Mouse (Mus musculus) retina, postnatal 7 days (tissue): ENCODE data around the gene Rbm6.
A peak's percentile ranks its signal among the peaks of the same experiment; 100 is the strongest.

Source experiments
- DNase-seq: peaks from one replicate; pipeline ENCODE4 v3.0.0-alpha.2; 2012; ENCODE audit warnings: low read depth, low spot score

Rbm6 gene

DNA sequence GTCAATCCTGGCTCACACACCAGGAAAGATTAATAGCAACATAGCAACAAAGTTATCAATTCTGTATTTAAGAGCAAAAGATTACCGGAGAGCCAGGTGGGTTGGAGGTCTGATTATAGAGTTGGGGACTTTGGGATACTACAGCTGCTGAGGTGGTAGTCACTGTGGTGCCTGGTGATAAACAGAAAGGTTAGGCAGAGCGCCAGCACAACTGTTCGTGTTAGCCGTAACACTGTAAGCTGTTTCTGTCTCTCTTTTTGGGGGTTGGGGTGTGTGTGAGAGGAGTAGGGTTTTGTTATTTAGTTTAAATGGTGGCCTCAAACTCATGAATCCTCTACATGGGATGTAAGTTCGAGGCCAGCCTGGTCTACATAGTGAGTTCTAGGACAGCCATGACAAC lies 122.7 kb downstream of the Rbm6 start:
- no peak for DNase-seq

DNA sequence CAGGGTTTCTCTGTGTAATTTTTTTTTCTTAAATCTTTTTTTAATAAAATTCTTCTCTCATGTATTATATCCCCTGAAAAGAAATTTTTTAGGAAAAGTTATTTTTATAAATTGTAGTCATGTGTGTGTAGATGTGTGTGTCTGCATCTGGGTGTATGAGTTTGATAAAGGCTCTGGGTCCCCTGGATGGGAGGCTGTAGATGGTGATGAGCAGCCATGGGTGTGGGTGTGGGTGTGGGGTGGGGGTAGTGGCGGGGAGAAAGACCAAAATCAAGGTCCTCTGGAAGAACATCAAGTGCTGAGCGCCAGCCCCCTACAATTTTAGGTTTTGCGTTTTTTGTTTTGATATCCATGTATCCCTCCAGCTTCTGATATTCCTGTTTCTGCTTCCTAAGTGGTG lies 125.0 kb downstream of the Rbm6 start:
- no peak for DNase-seq

DNA sequence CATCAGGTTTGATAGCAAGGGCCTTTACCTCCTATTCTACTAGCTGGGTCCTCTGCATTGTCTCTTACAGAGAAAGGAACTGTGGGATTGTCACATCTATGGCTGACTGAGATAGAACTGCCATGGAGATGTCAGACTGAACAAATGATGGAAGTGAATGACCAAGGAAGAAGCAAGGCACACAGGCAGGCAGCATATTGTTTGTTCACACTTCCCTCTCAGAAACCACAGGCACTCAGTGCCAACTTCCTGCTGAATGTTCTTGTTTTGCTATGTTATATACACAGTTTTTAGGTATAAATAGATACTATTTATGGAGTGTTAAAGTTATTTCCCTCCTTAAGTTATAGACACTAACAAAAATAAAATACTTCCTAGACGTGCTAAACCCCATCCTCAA lies 125.7 kb downstream of the Rbm6 start:
- DNase-seq = no peak

DNA sequence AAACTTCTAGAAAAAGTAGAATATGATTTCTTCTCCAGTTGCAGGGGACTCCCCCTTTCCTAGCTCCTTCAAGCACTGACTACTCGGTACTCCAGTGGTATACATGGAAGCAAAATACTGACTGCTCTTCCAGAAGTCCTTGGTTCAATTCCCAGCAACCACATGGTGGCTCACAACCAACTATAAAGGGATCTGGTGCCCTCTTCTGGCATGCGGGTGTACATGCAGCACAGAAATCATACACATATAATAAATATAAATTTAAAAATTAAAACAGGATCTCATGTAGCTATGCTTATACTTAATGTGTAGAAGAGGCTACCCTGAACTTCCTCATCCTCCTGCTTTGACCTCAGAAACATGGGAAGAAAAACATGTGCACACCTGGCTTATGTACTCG lies 126.4 kb downstream of the Rbm6 start:
- DNase-seq = no peak

DNA sequence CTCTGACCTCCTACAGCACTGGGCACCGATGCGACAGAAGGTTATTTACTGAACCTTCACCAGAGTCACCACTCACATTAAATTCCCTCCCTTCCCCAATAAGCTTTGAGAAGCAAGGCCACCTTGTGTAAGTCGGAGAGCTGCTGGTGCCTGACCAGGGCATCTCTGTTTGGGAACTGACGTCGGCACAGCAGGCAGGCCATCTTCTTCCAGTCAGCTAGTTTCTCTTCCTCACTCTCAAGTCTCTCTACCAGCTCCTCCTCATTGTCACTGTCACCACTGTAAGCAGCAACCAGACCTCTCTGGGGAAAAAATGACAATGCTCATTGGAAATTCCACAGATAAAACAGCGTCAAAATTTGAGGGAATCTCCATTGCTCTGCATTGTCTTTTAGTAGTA lies 129.0 kb downstream of the Rbm6 start:
- DNase-seq = no peak

DNA sequence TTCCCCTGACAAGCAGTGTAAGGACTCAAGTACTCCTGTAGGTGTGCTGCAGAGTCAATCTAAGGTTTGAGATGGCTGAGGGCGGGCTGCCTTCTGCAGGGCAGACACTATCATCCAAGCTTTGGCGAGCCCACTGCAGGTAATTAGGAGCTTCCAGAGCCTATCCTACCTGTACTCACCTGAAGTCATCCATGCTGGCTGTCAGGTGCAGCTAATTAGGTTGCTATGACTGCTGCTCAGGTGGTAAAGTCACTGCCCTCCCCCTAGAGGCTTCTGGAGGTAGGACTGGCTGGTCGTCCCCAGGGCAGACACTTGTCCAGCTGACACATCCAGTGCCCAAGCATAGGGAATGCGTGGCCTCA lies 134.2 kb downstream of the Rbm6 start:
- DNase-seq = no peak

DNA sequence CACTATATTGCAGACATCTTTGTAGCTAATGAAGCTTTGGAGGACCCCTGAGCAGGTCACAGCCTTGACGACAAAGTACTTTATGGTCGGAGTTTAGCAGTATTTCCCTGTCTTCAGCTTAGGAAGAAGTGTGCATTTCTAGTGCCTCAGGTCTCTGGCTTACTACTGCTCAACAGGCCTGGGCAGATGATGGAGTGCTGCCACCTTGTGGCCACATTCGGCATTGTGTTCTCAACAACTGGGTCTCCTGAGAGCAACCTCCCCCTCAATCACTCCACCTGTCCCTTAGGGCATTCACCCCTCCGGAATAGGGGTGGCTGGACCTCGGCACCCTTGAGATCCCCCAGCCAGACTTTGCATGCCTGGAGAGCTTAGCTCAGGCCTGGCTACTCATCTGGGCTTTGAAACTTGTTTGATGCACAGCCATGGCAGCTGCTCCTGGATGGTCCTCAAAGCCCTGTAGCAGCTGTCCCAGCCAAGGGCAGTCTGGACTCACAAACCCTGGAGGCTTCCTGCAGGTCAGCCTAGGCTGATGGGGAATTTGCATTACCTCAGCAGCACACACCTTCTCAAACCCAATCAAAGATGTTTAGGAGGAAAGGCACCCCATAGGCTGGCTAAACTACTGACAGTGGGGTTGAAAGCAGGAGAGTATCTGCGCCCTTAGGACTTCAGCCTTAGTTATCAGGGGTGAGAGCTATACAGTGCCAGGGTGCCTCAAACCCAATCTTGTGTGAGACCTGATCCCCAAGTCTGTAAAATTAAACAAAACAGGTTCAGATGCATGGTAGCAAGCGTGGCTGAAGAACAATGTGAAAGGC lies 134.8 kb downstream of the Rbm6 start:
- peak; percentile 80 for DNase-seq

DNA sequence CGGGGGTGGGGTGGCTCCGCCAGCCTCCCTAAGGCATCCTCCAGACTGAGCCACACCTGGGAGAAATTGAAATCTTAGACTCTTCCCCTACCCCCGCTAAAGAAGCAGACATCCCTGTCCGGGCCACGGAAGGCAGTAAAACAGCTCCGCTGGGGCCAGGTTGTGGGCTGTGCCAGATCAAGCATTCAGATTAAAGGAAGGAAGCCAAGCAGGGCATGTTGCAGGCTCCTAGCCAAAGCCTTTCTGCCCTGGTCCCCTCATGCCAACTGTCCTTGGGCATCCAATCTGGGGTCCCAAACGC lies 136.9 kb downstream of the Rbm6 start:
- no peak for DNase-seq

DNA sequence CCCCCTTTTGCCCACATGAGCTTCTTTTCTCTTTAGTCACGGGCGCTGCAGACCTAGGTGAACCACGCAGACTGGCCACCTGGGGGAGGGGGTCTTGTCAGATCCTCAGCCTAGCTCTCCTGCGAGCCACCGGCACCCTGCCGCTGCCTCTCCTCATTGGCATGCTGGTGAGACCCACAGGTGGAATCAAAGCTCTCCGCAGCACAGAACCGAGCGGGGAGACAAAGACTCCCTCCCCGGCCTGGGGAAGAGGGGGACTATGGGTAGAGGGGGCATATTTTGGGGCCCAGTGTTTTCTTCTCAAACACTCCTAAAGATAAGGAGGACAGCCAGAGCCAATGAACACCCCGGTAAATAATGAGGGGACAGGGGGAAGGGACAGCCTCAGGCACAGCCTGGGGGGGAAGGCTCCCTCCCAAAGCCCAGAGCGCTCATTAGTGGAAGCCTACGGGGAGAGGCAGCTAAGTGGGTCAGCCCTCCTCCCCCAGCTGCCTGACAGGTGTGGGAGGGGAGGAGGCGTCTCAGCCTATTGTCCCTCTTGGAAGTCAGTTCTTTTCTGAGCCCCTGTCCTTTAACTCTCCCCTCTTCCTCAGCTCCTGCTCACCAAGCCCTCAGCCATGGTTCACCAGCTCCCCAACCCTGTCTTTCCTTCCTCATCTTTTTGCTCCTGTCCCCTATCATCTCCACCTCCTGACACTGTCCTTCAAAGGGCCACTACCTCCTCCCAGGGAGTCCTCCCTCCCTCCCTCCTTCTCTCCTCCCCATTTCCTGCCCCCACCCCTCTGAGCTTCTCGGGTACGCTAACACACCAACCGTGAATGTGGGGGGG lies 137.5 kb downstream of the Rbm6 start:
- DNase-seq = peak; percentile 57

DNA sequence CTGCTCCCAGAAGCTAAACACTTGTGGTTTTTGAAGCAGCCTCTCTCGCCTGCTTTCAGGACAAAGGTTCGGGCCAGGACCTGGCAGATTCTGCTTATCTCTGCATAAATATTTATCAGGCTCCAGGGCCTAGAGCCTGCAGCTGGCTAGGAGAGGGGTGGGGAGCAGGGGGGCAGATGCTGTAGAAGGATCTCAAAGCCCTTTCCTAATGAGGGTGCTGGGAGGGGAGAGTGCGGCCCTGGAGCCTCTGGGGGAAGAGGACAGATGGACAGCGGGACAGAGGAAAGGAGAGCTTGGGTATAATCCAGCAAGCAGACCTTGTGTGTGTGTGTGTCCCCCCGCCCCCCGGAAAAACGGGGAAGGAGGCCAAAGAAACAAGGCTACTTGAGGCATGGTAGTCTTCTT lies 138.5 kb downstream of the Rbm6 start:
- no peak for DNase-seq

DNA sequence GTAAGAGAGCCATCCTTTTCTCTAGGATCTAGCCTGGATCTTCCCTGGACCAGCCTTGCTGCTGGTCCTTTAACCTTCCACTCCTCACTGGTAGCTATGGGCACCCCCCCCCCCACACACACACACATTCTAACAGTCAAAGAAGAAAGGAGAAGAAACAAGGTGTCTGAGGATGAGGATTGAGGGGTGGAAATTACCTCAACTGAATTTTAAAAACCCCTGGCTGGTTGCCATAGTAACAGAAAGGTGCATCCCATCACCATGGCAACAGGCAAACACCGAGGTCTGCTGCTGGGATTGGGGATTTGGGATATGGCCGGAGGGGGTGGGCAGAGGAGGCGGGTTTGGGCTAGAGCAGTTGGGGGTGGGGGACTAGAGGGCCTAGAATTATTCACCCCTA lies 143.3 kb downstream of the Rbm6 start:
- DNase-seq = no peak

DNA sequence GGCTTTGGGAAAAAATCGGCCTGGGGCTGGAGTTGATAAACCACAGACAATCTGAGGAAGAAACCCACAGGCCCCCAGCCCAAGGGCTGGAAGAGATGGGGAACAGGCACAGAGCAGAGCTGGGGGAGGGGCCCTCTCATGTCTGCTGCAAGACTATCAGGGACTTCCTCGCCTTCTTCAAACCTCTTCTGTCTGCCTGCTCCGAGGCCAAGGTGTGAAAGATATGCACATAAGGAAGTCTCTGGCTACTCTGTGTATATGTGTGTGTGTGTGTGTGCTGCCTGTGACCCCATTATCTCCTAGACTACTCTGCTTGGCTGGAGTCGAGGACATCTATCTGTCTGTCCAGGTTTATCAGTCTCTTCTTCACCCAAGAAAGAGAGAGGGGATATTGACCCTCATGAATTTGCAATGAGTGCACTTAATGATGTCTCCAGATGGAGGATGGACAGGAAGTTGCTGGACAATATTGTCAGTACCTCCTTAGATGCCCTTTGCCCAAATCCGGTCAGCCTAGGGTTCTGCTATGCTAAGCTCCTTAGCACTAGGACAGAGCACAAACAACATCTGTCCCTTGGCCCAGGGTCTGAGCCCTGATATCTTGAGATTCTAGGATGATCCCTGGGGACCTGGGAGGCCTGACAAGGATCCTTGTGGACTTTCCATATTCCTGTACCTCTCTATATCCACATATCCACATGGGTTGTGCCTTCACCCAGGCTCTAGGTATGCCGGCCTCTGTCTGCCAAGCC lies 143.9 kb downstream of the Rbm6 start:
- DNase-seq = no peak

DNA sequence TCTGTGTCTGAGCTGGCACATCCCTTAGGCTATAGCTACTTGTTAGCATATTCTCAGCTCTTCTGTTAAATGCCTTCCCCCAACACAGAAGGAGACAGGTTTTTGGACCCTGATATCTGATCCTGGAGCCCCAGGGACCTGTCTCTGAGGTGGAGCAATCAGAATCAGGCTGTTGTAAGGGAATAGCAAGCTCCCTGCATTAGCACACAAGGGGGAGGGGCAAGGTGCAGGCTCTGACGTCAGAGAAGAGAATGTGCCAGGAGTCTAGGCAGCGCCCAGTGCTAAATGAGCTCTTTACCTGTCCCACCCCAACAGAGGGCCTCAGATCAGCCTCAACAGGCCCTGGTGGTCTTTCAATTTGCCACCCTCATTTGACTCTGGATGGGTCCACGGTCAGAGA lies 146.0 kb downstream of the Rbm6 start:
- no peak for DNase-seq

DNA sequence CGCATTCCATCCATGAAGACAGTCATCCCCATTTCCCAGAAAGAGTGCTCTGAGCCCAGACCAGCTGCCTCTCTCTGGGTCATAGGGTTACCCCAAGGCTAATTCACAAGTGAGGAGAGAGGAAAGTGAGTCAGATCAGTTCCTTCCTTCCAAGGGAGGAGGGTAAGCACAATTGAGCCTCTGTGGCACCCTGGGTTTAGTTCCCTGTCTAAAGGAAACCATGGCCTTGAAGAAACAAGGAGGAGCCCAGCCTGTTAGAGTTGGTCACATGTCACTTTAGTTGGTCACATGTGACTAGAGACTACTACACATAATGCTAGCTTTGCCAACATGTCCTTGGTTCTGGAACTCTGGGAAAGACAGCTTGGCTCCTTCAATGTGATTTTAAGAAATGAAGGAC lies 148.2 kb downstream of the Rbm6 start:
- no peak for DNase-seq

DNA sequence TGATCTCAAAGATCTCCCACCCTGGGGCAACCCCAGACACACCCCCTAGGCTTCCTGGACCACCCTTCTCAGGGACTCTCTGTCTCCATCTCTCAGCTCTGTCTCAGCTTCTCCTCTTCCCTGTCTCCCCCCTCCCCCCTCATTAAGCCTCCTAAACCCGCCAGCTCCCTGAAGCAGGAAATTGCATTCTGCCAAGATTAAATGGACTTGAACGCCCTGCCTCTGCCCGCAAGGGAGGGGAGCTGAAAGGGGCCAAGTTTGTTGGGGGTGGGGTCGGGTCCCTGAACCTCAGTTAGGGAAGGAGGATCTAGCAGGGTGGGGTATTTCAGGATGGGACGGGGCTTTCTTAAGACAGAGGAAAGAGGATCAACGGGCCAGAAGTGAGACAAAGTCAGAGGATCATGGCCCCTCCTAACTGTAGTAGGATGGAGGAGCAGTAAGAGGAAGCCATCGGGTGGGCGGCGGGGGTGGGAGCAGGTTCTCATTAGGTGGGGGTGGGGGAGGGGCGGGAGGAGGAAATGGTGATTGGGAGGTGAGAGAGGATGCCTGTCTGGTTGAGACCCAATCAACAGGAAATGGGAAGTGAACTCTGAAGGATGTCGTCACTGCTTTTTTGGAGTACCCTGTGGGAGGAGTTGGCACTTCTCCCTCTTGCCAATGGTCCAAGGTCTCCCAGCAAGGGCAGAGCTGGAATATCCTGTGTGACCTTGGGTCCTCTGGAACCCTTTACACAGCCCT lies 149.1 kb downstream of the Rbm6 start:
- DNase-seq = no peak
